Mouse (Mus musculus): ENCODE results near the gene Sema4f. TPM values are rescaled to one million over a fixed set of nuclear protein-coding genes. Genes with fewer than 3 reads are reported as not detected.

Gene Sema4f
- polyA plus RNA-seq (2014; fragmentation: Illumina TruSeq; extraction: RNeasy Lipid Tissue Mini Kit (QIAGEN cat#74804); ENCODE audit: low replicate concordance): 0.11 TPM

DNA sequence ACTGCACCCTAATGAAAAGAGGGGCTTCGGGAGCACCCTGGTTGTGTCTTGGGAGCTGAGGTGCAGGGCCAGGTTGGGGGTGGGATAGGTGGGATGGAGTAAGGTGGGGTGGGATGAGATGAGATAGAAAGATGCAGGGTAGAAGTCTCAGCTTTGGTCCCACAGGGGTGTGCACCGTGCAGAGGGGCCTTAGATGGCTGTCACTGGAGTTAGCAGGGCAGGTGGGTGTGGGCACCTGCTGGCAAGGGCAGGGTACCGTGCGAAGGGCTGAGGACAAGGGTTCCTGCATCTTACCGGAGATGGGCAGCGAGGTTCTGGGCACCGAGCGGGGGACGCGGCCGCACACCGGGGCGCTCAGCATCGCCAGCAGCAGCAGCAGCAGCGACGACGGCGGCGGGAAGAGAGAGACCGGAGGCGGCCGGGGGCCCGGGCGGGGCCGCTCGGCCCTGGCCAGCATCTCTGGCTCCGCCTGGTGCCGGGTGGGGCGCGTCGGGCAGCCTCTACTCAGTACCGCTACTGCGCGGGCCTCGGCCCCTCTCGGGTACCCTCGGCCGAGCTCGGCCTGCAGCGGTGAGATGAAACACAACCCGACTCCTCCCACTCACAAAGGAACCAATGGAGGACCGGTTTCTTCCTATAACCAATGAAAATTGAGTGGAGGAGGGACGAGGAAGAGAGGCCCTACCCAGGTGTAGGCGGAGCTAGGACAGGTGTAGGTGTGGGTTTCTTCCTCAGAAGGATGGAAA is at the start of gene Sema4f:
Gene Sema4f (minus strand): TSS at position 603 of the 746 bp plus-strand sequence.

DNA sequence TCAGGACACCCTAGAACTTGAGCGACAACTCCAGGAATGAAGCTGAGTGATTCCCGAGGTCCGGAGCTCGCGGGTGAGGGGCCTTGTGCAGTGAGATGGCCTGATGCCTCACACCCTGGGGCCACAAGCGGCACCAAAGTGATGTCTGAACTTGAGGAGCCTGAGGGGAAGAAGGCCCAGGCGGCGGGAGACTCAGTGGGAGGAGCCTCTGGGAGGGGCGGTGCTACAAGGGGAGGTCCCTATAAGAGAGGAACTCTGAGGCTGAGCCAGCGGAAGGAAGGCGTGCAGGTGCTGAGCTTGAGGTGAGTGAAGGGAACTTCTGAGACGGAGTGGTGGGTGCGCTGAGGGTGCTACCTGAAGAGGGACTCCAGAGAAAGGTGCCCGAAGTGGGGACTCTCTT is 7.1 kb upstream of the Sema4f start, which contains the start of gene M1ap:
Gene M1ap (plus strand): TSS at position 252 of the 400 bp plus-strand sequence.

Other genes starting within 250 kb of the Sema4f start
- 74.9 TPM for gene Pole4, start 234.4 kb downstream of the Sema4f start, polyA plus RNA-seq (2014; fragmentation: Illumina TruSeq; extraction: RNeasy Lipid Tissue Mini Kit (QIAGEN cat#74804); ENCODE audit: low replicate concordance)
- gene Hk2, start 165.3 kb downstream of the Sema4f start, polyA plus RNA-seq (2014; fragmentation: Illumina TruSeq; extraction: RNeasy Lipid Tissue Mini Kit (QIAGEN cat#74804); ENCODE audit: low replicate concordance): 8.9 TPM
- gene M1ap, start 7.1 kb upstream of the Sema4f start, polyA plus RNA-seq (2014; fragmentation: Illumina TruSeq; extraction: RNeasy Lipid Tissue Mini Kit (QIAGEN cat#74804); ENCODE audit: low replicate concordance): not detected
- gene Dok1, start 93.7 kb upstream of the Sema4f start, polyA plus RNA-seq (2014; fragmentation: Illumina TruSeq; extraction: RNeasy Lipid Tissue Mini Kit (QIAGEN cat#74804); ENCODE audit: low replicate concordance): not detected
- 0.45 TPM for gene Loxl3, start 94.4 kb upstream of the Sema4f start, polyA plus RNA-seq (2014; fragmentation: Illumina TruSeq; extraction: RNeasy Lipid Tissue Mini Kit (QIAGEN cat#74804); ENCODE audit: low replicate concordance)
- gene Aup1, start 114.8 kb upstream of the Sema4f start, polyA plus RNA-seq (2014; fragmentation: Illumina TruSeq; extraction: RNeasy Lipid Tissue Mini Kit (QIAGEN cat#74804); ENCODE audit: low replicate concordance): 11.1 TPM
- 2.1 TPM for gene Htra2, start 115.5 kb upstream of the Sema4f start, polyA plus RNA-seq (2014; fragmentation: Illumina TruSeq; extraction: RNeasy Lipid Tissue Mini Kit (QIAGEN cat#74804); ENCODE audit: low replicate concordance)
- gene Dqx1, start 118.1 kb upstream of the Sema4f start, polyA plus RNA-seq (2014; fragmentation: Illumina TruSeq; extraction: RNeasy Lipid Tissue Mini Kit (QIAGEN cat#74804); ENCODE audit: low replicate concordance): 1.6 TPM
- gene Tlx2, start 130.5 kb upstream of the Sema4f start, polyA plus RNA-seq (2014; fragmentation: Illumina TruSeq; extraction: RNeasy Lipid Tissue Mini Kit (QIAGEN cat#74804); ENCODE audit: low replicate concordance): not detected
- 1.4 TPM for gene Pcgf1, start 138.1 kb upstream of the Sema4f start, polyA plus RNA-seq (2014; fragmentation: Illumina TruSeq; extraction: RNeasy Lipid Tissue Mini Kit (QIAGEN cat#74804); ENCODE audit: low replicate concordance)
- not detected for gene Lbx2, start 146.6 kb upstream of the Sema4f start, polyA plus RNA-seq (2014; fragmentation: Illumina TruSeq; extraction: RNeasy Lipid Tissue Mini Kit (QIAGEN cat#74804); ENCODE audit: low replicate concordance)
- not detected for gene Ccdc142, start 161.8 kb upstream of the Sema4f start, polyA plus RNA-seq (2014; fragmentation: Illumina TruSeq; extraction: RNeasy Lipid Tissue Mini Kit (QIAGEN cat#74804); ENCODE audit: low replicate concordance)
- 2.8 TPM for gene Gm42688, start 161.8 kb upstream of the Sema4f start, polyA plus RNA-seq (2014; fragmentation: Illumina TruSeq; extraction: RNeasy Lipid Tissue Mini Kit (QIAGEN cat#74804); ENCODE audit: low replicate concordance)
- 26.2 TPM for gene Mrpl53, start 169.3 kb upstream of the Sema4f start, polyA plus RNA-seq (2014; fragmentation: Illumina TruSeq; extraction: RNeasy Lipid Tissue Mini Kit (QIAGEN cat#74804); ENCODE audit: low replicate concordance)
- gene Mogs, start 175.7 kb upstream of the Sema4f start, polyA plus RNA-seq (2014; fragmentation: Illumina TruSeq; extraction: RNeasy Lipid Tissue Mini Kit (QIAGEN cat#74804); ENCODE audit: low replicate concordance): 1.9 TPM
- 8.2 TPM for gene Wbp1, start 181.8 kb upstream of the Sema4f start, polyA plus RNA-seq (2014; fragmentation: Illumina TruSeq; extraction: RNeasy Lipid Tissue Mini Kit (QIAGEN cat#74804); ENCODE audit: low replicate concordance)
- gene Ino80b, start 185.7 kb upstream of the Sema4f start, polyA plus RNA-seq (2014; fragmentation: Illumina TruSeq; extraction: RNeasy Lipid Tissue Mini Kit (QIAGEN cat#74804); ENCODE audit: low replicate concordance): not detected
- not detected for gene Rtkn, start 195.7 kb upstream of the Sema4f start, polyA plus RNA-seq (2014; fragmentation: Illumina TruSeq; extraction: RNeasy Lipid Tissue Mini Kit (QIAGEN cat#74804); ENCODE audit: low replicate concordance)
- not detected for gene Wdr54, start 216.6 kb upstream of the Sema4f start, polyA plus RNA-seq (2014; fragmentation: Illumina TruSeq; extraction: RNeasy Lipid Tissue Mini Kit (QIAGEN cat#74804); ENCODE audit: low replicate concordance)
- gene 1700003E16Rik, start 216.6 kb upstream of the Sema4f start, polyA plus RNA-seq (2014; fragmentation: Illumina TruSeq; extraction: RNeasy Lipid Tissue Mini Kit (QIAGEN cat#74804); ENCODE audit: low replicate concordance): not detected
- gene Dctn1, start 226.2 kb upstream of the Sema4f start, polyA plus RNA-seq (2014; fragmentation: Illumina TruSeq; extraction: RNeasy Lipid Tissue Mini Kit (QIAGEN cat#74804); ENCODE audit: low replicate concordance): 9.4 TPM